Mouse (Mus musculus) neural tube, embryonic 14.5 days (tissue): Measurements from ENCODE around the gene Izumo2. TPM values are rescaled to one million over a fixed set of nuclear protein-coding genes. Genes with fewer than 3 reads are reported as not detected.

Experiments
- ATAC-seq: fragments of 200-750 bp; cut with Nextera tagmentation; 2 replicates; pipeline ENCODE4 v1.8.0; 2017; ENCODE audit warnings: low read depth, mild to moderate bottlenecking, moderate TSS enrichment, moderate library complexity
- H3K27ac ChIP-seq: fragments of 300-500 bp; sonication (generic); 2 replicates; pipeline ENCODE4 v1.5.1; 2014; ENCODE audit warnings: low read depth, mild to moderate bottlenecking, control low read depth, low read length, moderate library complexity, mixed read lengths
- H3K27me3 ChIP-seq: fragments of 300-500 bp; sonication (generic); 2 replicates; pipeline ENCODE4 v1.6.1; 2014; ENCODE audit warnings: low read length; ENCODE audit not compliant: control insufficient read depth, insufficient read depth
- H3K36me3 ChIP-seq: fragments of 300-500 bp; sonication (generic); 2 replicates; pipeline ENCODE4 v1.6.1; 2014; ENCODE audit warnings: low read length, mixed read lengths; ENCODE audit not compliant: control insufficient read depth, insufficient read depth
- H3K4me1 ChIP-seq: fragments of 300-500 bp; sonication (generic); 2 replicates; pipeline ENCODE4 v1.6.1; 2014; ENCODE audit warnings: low read length; ENCODE audit not compliant: control insufficient read depth, insufficient read depth
- H3K4me2 ChIP-seq: fragments of 300-500 bp; sonication (generic); 2 replicates; pipeline ENCODE4 v1.6.1; 2014; ENCODE audit warnings: mild to moderate bottlenecking, low read depth, low read length, control low read depth
- H3K4me3 ChIP-seq: fragments of 300-500 bp; sonication (generic); 2 replicates; pipeline ENCODE4 v1.5.1; 2014; ENCODE audit warnings: low read depth, low read length, control low read depth, mixed read lengths
- H3K9ac ChIP-seq: fragments of 300-500 bp; sonication (generic); replicated peaks from 2 replicates; pipeline ENCODE4 v1.6.1; 2014; ENCODE audit warnings: low read depth, mild to moderate bottlenecking, control low read depth, low read length, mixed read lengths
- H3K9me3 ChIP-seq: fragments of 300-500 bp; sonication (generic); 2 replicates; pipeline ENCODE4 v1.6.1; 2016; ENCODE audit warnings: low read length; ENCODE audit not compliant: control insufficient read depth
- WGBS: fragments of 180-500 bp; shearing (Covaris S2); extraction: QIAGEN DNeasy Blood & Tissue Kit; methylation state at CpG from one replicate; pipeline ENCODE4 v1.1.7; 2014; 5-methylcytosine and 5-hydroxymethylcytosine counted together
- polyA plus RNA-seq: library from polyadenylated mRNA; unstranded; fragments of >200 nt; fragmentation: Nextera tagmentation; extraction: Ambion mirVana; gene quantifications from 2 replicates; pipeline ENCODE4 v1.2.1, GENCODE M21; 2014

Izumo2 gene
- not detected in 2 replicates for polyA plus RNA-seq

GRCm38 (mm10) chr7:44708574-44708973, at the start of gene Izumo2:
Gene Izumo2 (plus strand): TSS chr7:44708742.
- Histone ChIP-seq H3K4me1 (no peaks in the 10 kb centered on the region), H3K9me3 (no peaks in the 10 kb centered on the region), H3K4me2 (no peak within 1 kb of the TSS), H3K27me3 (no peaks in the 10 kb centered on the region), H3K36me3 (no peaks in the 10 kb centered on the region), H3K9ac (no peak within 1 kb of the TSS), H3K27ac (no peak within 1 kb of the TSS), H3K4me3 (no peak within 1 kb of the TSS)
- 78% methylated on average over 14 of the region's 14 CpGs for WGBS
- ATAC-seq = no peak

GRCm38 (mm10) chr7:44661219-44661618, 47.3 kb upstream of the Izumo2 start:
- Histone ChIP-seq H3K9me3 (no peaks in the 10 kb centered on the region), H3K36me3 (no peaks in the 10 kb centered on the region), H3K4me1 (no peaks in the 10 kb centered on the region), H3K27ac (no peak overlapping the region), H3K9ac (no peak overlapping the region), H3K27me3 (no peaks in the 10 kb centered on the region), H3K4me2 (no peak overlapping the region), H3K4me3 (no peak overlapping the region)
- no peak for ATAC-seq
- 76% methylated on average over 5 of the region's 5 CpGs for WGBS

GRCm38 (mm10) chr7:44662168-44662567, 46.4 kb upstream of the Izumo2 start:
- no peak overlapping the region for H3K4me3 ChIP-seq
- no peaks in the 10 kb centered on the region for H3K9me3 ChIP-seq
- H3K4me1 ChIP-seq = no peaks in the 10 kb centered on the region
- H3K36me3 ChIP-seq = no peaks in the 10 kb centered on the region
- ATAC-seq = no peak
- H3K27me3 ChIP-seq = no peaks in the 10 kb centered on the region
- 18% methylated on average over 8 of the region's 8 CpGs for WGBS
- H3K27ac ChIP-seq = no peak overlapping the region
- no peak overlapping the region for H3K9ac ChIP-seq
- H3K4me2 ChIP-seq = no peak overlapping the region

DNA sequence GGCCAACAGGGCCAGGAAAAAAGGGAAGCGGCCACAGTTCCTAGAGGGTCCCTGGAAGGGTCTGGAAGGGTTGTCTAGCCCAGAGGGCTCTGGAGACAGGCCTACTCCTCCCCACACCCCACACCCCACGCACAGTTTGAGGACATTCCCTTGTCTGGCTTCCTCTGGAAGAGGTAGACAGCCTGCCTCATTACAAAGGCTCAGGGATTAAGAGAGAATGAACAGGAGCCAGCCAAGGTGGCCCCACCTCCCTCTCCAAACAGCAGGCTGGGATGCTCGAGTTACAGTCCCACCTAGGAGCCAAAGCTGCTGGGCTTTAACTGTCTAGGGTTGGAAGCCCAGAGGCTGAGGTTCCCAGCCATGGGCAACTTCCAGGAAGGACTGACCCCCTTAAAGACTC, 46.0 kb upstream of the Izumo2 start:
- H3K36me3 ChIP-seq = no peaks in the 10 kb centered on the region
- no peaks in the 10 kb centered on the region for H3K27me3 ChIP-seq
- no peak overlapping the region for H3K4me3 ChIP-seq
- no peaks in the 10 kb centered on the region for H3K4me1 ChIP-seq
- H3K4me2 ChIP-seq = no peak overlapping the region
- no peak overlapping the region for H3K27ac ChIP-seq
- WGBS = 10% methylated on average over 3 of the region's 3 CpGs
- H3K9me3 ChIP-seq = no peaks in the 10 kb centered on the region
- no peak for ATAC-seq
- no peak overlapping the region for H3K9ac ChIP-seq

- 86% methylated on average over 5 of the region's 5 CpGs for WGBS
- ATAC-seq = no peak
- no peak overlapping the region for H3K27ac ChIP-seq
Measured at GRCm38 (mm10) chr7:44663546-44663945, 45.0 kb upstream of the Izumo2 start.

DNA sequence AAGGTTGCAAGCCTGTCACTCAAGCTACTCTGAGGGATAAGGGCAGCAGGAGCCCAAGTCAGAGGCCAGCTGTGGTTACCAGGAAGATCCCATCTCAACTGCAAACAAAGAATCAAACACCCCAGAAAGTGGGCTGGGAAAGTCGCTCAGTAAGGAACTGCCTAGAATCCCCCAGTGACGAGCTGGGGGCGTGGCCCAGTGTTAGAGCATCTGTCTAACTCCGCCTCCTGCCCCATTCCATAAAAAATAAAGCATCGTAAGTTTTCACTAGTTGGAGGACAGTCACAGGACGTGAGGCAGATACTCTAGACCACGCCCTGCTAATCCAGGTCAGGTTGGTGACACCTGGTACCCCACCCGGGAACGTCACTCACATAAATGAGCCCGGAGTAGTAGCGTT, 43.8 kb upstream of the Izumo2 start:
- Histone ChIP-seq H3K9me3 (no peaks in the 10 kb centered on the region), H3K27me3 (peaks cover 4% of the 10 kb centered on the region; the same call in 1 of the 2 replicates), H3K9ac (no peak overlapping the region), H3K36me3 (no peaks in the 10 kb centered on the region), H3K27ac (no peak overlapping the region), H3K4me2 (no peak overlapping the region), H3K4me1 (no peaks in the 10 kb centered on the region), H3K4me3 (no peak overlapping the region)
- 46% methylated on average over 11 of the region's 11 CpGs for WGBS
- no peak for ATAC-seq

More at GRCm38 (mm10) chr7:44663546-44663945, 45.0 kb upstream of the Izumo2 start:
- Histone ChIP-seq H3K27me3 (peaks cover 4% of the 10 kb centered on the region; the same call in 1 of the 2 replicates), H3K36me3 (no peaks in the 10 kb centered on the region), H3K9ac (no peak overlapping the region), H3K9me3 (no peaks in the 10 kb centered on the region), H3K4me2 (no peak overlapping the region), H3K4me1 (no peaks in the 10 kb centered on the region), H3K4me3 (no peak overlapping the region)

GRCm38 (mm10) chr7:44666462-44666861, 42.1 kb upstream of the Izumo2 start:
- Histone ChIP-seq H3K4me1 (no peaks in the 10 kb centered on the region), H3K36me3 (no peaks in the 10 kb centered on the region), H3K9ac (no peak overlapping the region), H3K4me3 (no peak overlapping the region), H3K4me2 (no peak overlapping the region), H3K27ac (no peak overlapping the region), H3K27me3 (peaks cover 4% of the 10 kb centered on the region; the same call in 1 of the 2 replicates), H3K9me3 (no peaks in the 10 kb centered on the region)
- no peak for ATAC-seq
- WGBS = 83% methylated on average over 2 of the region's 2 CpGs

- H3K4me3 ChIP-seq = no peak overlapping the region
- H3K36me3 ChIP-seq = no peaks in the 10 kb centered on the region
- no peaks in the 10 kb centered on the region for H3K9me3 ChIP-seq
- WGBS = 69% methylated on average over 13 of the region's 13 CpGs
- H3K4me2 ChIP-seq = no peak overlapping the region
- H3K4me1 ChIP-seq = no peaks in the 10 kb centered on the region
- no peak overlapping the region for H3K9ac ChIP-seq
- no peak for ATAC-seq
- H3K27me3 ChIP-seq = peaks cover 4% of the 10 kb centered on the region; the same call in 1 of the 2 replicates
- no peak overlapping the region for H3K27ac ChIP-seq
Measured at GRCm38 (mm10) chr7:44667996-44668738, 40.4 kb upstream of the Izumo2 start.

DNA sequence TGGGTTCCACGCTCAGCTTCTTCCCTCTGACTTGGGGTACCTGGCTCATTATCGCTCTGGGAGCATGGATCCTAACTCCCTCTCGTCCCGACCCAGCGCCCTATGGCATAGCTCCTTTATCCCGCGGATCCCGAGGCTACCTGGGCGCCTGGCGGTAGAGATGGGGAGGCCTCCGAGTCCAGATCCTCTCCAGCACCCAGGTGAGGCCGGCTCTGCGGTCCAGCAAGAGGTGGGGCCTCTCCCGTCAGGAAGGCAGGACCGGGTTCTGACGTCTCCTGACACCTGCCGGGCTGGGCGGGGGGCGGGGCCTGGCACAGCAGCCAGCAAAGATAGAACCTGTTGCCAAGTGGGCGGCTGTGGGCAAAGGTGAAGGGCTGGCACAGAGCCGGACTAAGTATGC, 39.4 kb upstream of the Izumo2 start:
- Histone ChIP-seq H3K4me1 (no peaks in the 10 kb centered on the region), H3K4me3 (no peak overlapping the region), H3K4me2 (no peak overlapping the region), H3K27ac (no peak overlapping the region), H3K27me3 (peaks cover 4% of the 10 kb centered on the region; the same call in 1 of the 2 replicates), H3K9ac (no peak overlapping the region), H3K9me3 (no peaks in the 10 kb centered on the region), H3K36me3 (no peaks in the 10 kb centered on the region)
- no peak for ATAC-seq
- WGBS = 18% methylated on average over 21 of the region's 21 CpGs
